Mouse (Mus musculus) olfactory bulb, adult 2 months (tissue): ENCODE results near the gene Serping1.

Experiments used
- CTCF ChIP-seq: fragments of 200-500 bp; IDR thresholded peaks from 2 replicates; pipeline ENCODE4 v1.5.1; 2012; ENCODE audit warnings: low read depth, mild to moderate bottlenecking, low read length, moderate library complexity; ENCODE audit not compliant: insufficient read depth
- POLR2A ChIP-seq: fragments of 200-500 bp; IDR thresholded peaks from 2 replicates; pipeline ENCODE4 v1.6.1; 2012; ENCODE audit warnings: mild to moderate bottlenecking, low read depth, low read length, moderate library complexity; ENCODE audit not compliant: insufficient read depth

DNA sequence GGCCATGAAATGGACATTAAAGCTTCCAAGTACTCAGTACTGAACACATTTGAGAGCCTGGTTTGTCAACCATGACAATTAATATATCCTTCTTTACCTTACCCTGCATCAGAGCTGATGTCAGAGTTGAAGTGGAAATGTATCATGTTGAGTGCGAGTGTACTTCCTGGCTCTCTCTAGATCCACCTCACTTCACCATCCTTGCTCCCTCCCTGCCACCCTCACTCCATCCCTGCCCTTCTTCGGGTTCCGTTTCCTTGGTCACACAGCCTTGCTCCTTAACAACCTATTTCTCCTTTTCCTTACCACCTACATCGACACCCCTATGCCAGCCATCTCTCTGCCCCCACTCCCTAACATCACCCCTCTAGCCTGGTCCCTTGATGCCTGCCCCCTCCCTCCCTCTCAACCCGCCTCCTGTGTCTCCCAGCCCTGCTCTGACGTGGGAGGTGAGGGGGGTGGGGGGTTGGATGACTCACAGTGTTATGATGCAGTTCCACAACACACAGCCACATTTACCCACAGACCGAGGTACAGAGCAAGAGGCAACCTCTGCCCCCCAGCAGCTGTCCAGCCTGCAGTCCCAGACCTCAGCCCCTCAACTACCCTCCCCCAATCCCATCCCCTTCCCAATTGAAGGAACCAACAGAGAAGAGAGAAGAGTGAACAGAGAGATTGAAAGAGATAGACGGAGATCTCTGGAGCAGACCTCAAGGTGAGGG is 41.5 kb downstream of the Serping1 start, which contains the start of gene Ypel4:
- TF ChIP-seq POLR2A (peak; percentile 85), CTCF (no peak)
